Mouse (Mus musculus): ENCODE data around the gene Fam166b. TPM values are rescaled to one million over a fixed set of nuclear protein-coding genes. Genes with fewer than 3 reads are reported as not detected.

Gene Fam166b
- polyA plus RNA-seq, 1 experiment, result 0.06 TPM

- peak; percentile 9 for TF ChIP-seq MYOD1 (IDR thresholded peaks at IDR 0.05; ENCODE audit: control insufficient read depth, insufficient read length, low read depth)
- TF ChIP-seq MYOG (IDR thresholded peaks at IDR 0.05; ENCODE audit: control insufficient read depth, extremely low read depth, insufficient read length), result no peak
- peak; percentile 91 for TF ChIP-seq CEBPB (IDR thresholded peaks at IDR 0.05; ENCODE audit: low read depth)
- TF ChIP-seq CTCF (IDR thresholded peaks at IDR 0.05; ENCODE audit: control insufficient read depth, insufficient read depth, insufficient read length), result no peak
- H3K4me3 ChIP-seq (ENCODE audit: insufficient read depth, poor library complexity, severe bottlenecking), result no peak overlapping the region
- no peaks in the 10 kb centered on the region for H3K27me3 ChIP-seq (ENCODE audit: control insufficient read depth, insufficient read depth, insufficient read length)
- H3K79me2 ChIP-seq (ENCODE audit: control insufficient read depth, insufficient read depth), result peaks cover 14% of the 10 kb centered on the region
- H3K79me3 ChIP-seq (ENCODE audit: low read depth), result peaks cover 9% of the 10 kb centered on the region
- H3K36me3 ChIP-seq (ENCODE audit: control insufficient read depth, insufficient read depth), result no peaks in the 10 kb centered on the region
- peak overlapping the region; percentile 65 for H3ac ChIP-seq (ENCODE audit: control insufficient read depth, insufficient read length, low read depth)
Observed at GRCm38 (mm10) chr4:43394345-43394891, 34.5 kb downstream of the Fam166b start.

- Histone ChIP-seq H3K27me3 (ENCODE audit: control insufficient read depth, insufficient read depth, insufficient read length) (no peaks in the 10 kb centered on the region), H3K36me3 (ENCODE audit: control insufficient read depth, insufficient read depth) (no peaks in the 10 kb centered on the region), H3ac (ENCODE audit: control insufficient read depth, insufficient read length, low read depth) (no peak overlapping the region), H3K4me3 (ENCODE audit: insufficient read depth, poor library complexity, severe bottlenecking) (no peak overlapping the region), H3K79me3 (ENCODE audit: low read depth) (peaks cover 4% of the 10 kb centered on the region), H3K79me2 (ENCODE audit: control insufficient read depth, insufficient read depth) (no peaks in the 10 kb centered on the region)
- TF ChIP-seq MYOD1 (IDR thresholded peaks at IDR 0.05; ENCODE audit: control insufficient read depth, insufficient read length, low read depth) (no peak), FOSL1 (IDR thresholded peaks at IDR 0.05; ENCODE audit: insufficient read depth, low read length, poor library complexity, severe bottlenecking) (no peak), MYOG (IDR thresholded peaks at IDR 0.05; ENCODE audit: control insufficient read depth, extremely low read depth, insufficient read length) (no peak), USF1 (IDR thresholded peaks at IDR 0.05; ENCODE audit: low read depth) (no peak), CTCF (IDR thresholded peaks at IDR 0.05; ENCODE audit: control insufficient read depth, insufficient read depth, insufficient read length) (no peak), CEBPB (IDR thresholded peaks at IDR 0.05; ENCODE audit: low read depth) (no peak), MAX (IDR thresholded peaks at IDR 0.05) (no peak)
Observed at GRCm38 (mm10) chr4:43391521-43392050, 37.3 kb downstream of the Fam166b start.

- Histone ChIP-seq H3K4me3 (ENCODE audit: insufficient read depth, poor library complexity, severe bottlenecking) (no peak overlapping the region), H3ac (ENCODE audit: control insufficient read depth, insufficient read length, low read depth) (no peak overlapping the region), H3K36me3 (ENCODE audit: control insufficient read depth, insufficient read depth) (no peaks in the 10 kb centered on the region), H3K79me2 (ENCODE audit: control insufficient read depth, insufficient read depth) (peaks cover 15% of the 10 kb centered on the region), H3K79me3 (ENCODE audit: low read depth) (peaks cover 14% of the 10 kb centered on the region), H3K27me3 (ENCODE audit: control insufficient read depth, insufficient read depth, insufficient read length) (no peaks in the 10 kb centered on the region)
- no peak for TF ChIP-seq CEBPB (IDR thresholded peaks at IDR 0.05; ENCODE audit: low read depth)
- no peak for TF ChIP-seq MYOG (IDR thresholded peaks at IDR 0.05; ENCODE audit: control insufficient read depth, extremely low read depth, insufficient read length)
- no peak for TF ChIP-seq USF1 (IDR thresholded peaks at IDR 0.05; ENCODE audit: low read depth)
- no peak for TF ChIP-seq MAX (IDR thresholded peaks at IDR 0.05)
- no peak for TF ChIP-seq FOSL1 (IDR thresholded peaks at IDR 0.05; ENCODE audit: insufficient read depth, low read length, poor library complexity, severe bottlenecking)
- no peak for TF ChIP-seq MYOD1 (IDR thresholded peaks at IDR 0.05; ENCODE audit: control insufficient read depth, insufficient read length, low read depth)
- no peak for TF ChIP-seq CTCF (IDR thresholded peaks at IDR 0.05; ENCODE audit: control insufficient read depth, insufficient read depth, insufficient read length)
Observed at GRCm38 (mm10) chr4:43389845-43390440, 39.0 kb downstream of the Fam166b start.

- H3K79me2 ChIP-seq (ENCODE audit: control insufficient read depth, insufficient read depth), result peaks cover 20% of the 10 kb centered on the region
- no peak overlapping the region for H3K4me3 ChIP-seq (ENCODE audit: insufficient read depth, poor library complexity, severe bottlenecking)
Observed at GRCm38 (mm10) chr4:43389390-43389789, 39.5 kb downstream of the Fam166b start.

GRCm38 (mm10) chr4:43386932-43387331, 42.0 kb downstream of the Fam166b start:
- Histone ChIP-seq H3K79me3 (ENCODE audit: low read depth) (peaks cover 18% of the 10 kb centered on the region), H3ac (ENCODE audit: control insufficient read depth, insufficient read length, low read depth) (no peak overlapping the region), H3K4me3 (ENCODE audit: insufficient read depth, poor library complexity, severe bottlenecking) (no peak overlapping the region), H3K27me3 (ENCODE audit: control insufficient read depth, insufficient read depth, insufficient read length) (no peaks in the 10 kb centered on the region), H3K79me2 (ENCODE audit: control insufficient read depth, insufficient read depth) (peaks cover 37% of the 10 kb centered on the region), H3K36me3 (ENCODE audit: control insufficient read depth, insufficient read depth) (no peaks in the 10 kb centered on the region)
- TF ChIP-seq MYOG (IDR thresholded peaks at IDR 0.05; ENCODE audit: control insufficient read depth, extremely low read depth, insufficient read length), result no peak
- TF ChIP-seq MYOD1 (IDR thresholded peaks at IDR 0.05; ENCODE audit: control insufficient read depth, insufficient read length, low read depth), result no peak
- TF ChIP-seq CEBPB (IDR thresholded peaks at IDR 0.05; ENCODE audit: low read depth), result no peak
- no peak for TF ChIP-seq MAX (IDR thresholded peaks at IDR 0.05)
- no peak for TF ChIP-seq FOSL1 (IDR thresholded peaks at IDR 0.05; ENCODE audit: insufficient read depth, low read length, poor library complexity, severe bottlenecking)
- TF ChIP-seq CTCF (IDR thresholded peaks at IDR 0.05; ENCODE audit: control insufficient read depth, insufficient read depth, insufficient read length), result no peak
- no peak for TF ChIP-seq USF1 (IDR thresholded peaks at IDR 0.05; ENCODE audit: low read depth)

More at GRCm38 (mm10) chr4:43389390-43389789, 39.5 kb downstream of the Fam166b start:
- H3K79me3 ChIP-seq (ENCODE audit: low read depth), result peaks cover 19% of the 10 kb centered on the region
- H3K27me3 ChIP-seq (ENCODE audit: control insufficient read depth, insufficient read depth, insufficient read length), result no peaks in the 10 kb centered on the region
- no peak for TF ChIP-seq MYOG (IDR thresholded peaks at IDR 0.05; ENCODE audit: control insufficient read depth, extremely low read depth, insufficient read length)
- TF ChIP-seq FOSL1 (IDR thresholded peaks at IDR 0.05; ENCODE audit: insufficient read depth, low read length, poor library complexity, severe bottlenecking), result no peak
- TF ChIP-seq MYOD1 (IDR thresholded peaks at IDR 0.05; ENCODE audit: control insufficient read depth, insufficient read length, low read depth), result no peak
- no peak for TF ChIP-seq CEBPB (IDR thresholded peaks at IDR 0.05; ENCODE audit: low read depth)
- TF ChIP-seq MAX (IDR thresholded peaks at IDR 0.05), result no peak
- H3K36me3 ChIP-seq (ENCODE audit: control insufficient read depth, insufficient read depth), result no peaks in the 10 kb centered on the region
- H3ac ChIP-seq (ENCODE audit: control insufficient read depth, insufficient read length, low read depth), result no peak overlapping the region
